In genomic region chr1:59194979-59195378, GRCm38 (mm10) we compare ENCODE assay signal across 18 mouse cellular contexts.
"Had no signal": no experiment of that assay in that cellular context is flagged by ENCODE, and none has a peak within 500 bp of the region (broad histone marks: within the 10 kb centered on the region; RNA-seq: fewer than 3 reads in every experiment).

No protein-coding gene starts in this region.

- H3K4me1 ChIP-seq: liver, embryonic 12.5 days; midbrain, embryonic 13.5 days; midbrain, embryonic 15.5 days; neural tube, embryonic 13.5 days; neural tube, embryonic 15.5 days had no signal

- H3K27me3 ChIP-seq: liver, embryonic 12.5 days; megakaryocyte, embryonic 14.5 days; midbrain, embryonic 13.5 days; midbrain, embryonic 15.5 days; neural tube, embryonic 13.5 days; neural tube, embryonic 15.5 days had no signal

- H3K4me2 ChIP-seq: liver, embryonic 12.5 days; lung, embryonic 14.5 days; midbrain, embryonic 11.5 days; midbrain, embryonic 13.5 days; midbrain, embryonic 15.5 days; neural tube, embryonic 13.5 days; neural tube, embryonic 15.5 days had no signal

- H3K9me3 ChIP-seq: liver, embryonic 12.5 days; megakaryocyte, embryonic 14.5 days; midbrain, embryonic 13.5 days; midbrain, embryonic 15.5 days; neural tube, embryonic 13.5 days; neural tube, embryonic 15.5 days had no signal

- H3K27ac ChIP-seq: liver, embryonic 12.5 days; liver, embryonic 14.5 days; midbrain, embryonic 13.5 days; midbrain, embryonic 15.5 days; neural tube, embryonic 13.5 days; neural tube, embryonic 15.5 days had no signal

- H3K4me3 ChIP-seq: liver, embryonic 12.5 days; megakaryocyte, embryonic 14.5 days; midbrain, embryonic 13.5 days; midbrain, embryonic 15.5 days; neural tube, embryonic 13.5 days; neural tube, embryonic 15.5 days had no signal

- DNase-seq: lung, adult 18-20 months; lung, embryonic 14.5 days; lung, postnatal 10 days; lung, postnatal 4 days; retina, postnatal 1 day; right cerebral cortex, adult 18-20 months; right cerebral cortex, postnatal 25 days; thymus, adult 18-20 months; thymus, postnatal 14 days; thymus, postnatal 36 days had no signal
